Mouse (Mus musculus): Measurements from ENCODE around the gene Ssu72.

The Ssu72 gene

DNA sequence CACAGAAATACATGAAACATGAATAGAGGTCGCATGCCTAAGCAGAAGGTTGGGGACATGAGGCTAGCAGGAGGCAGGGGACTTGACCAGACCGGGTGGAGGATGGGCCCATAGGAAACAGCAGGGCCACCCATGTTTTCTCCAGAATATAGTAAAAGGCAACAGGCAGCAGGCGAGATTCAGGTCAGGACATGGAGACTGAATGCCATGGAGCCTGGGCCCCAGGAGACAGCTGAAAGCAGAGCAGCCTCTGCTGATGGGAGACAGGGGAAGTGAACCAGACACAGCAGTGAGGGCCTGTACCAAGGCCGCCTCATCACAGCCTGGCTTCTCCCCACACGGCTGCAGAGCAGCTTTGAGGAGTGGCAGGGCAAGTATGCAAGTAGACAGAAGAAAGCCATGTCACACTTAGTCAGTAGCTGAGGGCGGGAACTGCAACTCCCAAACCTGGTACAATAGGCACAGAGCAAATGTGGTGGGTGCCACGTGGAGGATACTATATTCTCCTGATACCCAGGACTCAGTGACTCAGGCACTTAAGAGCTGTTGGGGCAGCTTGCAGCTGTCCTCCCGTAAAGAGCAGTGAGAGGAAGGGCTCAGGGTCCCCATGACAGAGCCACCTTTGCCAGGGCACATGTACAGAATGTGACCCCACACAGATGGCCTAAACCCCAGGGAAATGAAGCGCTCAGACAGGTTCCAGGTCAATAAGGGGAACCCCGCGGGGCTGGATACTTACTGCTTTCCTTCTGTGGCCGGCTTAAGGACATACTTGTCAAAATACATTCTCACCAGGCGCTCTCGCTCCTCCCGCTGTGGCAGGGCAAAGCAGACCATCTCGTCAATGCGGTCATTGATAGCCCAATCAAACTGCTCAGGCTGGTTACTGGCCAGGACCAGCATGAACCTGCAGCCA lies 42.2 kb downstream of the Ssu72 start:
- no peak for DNase-seq (ENCODE audit: low read depth, low spot score)

DNA sequence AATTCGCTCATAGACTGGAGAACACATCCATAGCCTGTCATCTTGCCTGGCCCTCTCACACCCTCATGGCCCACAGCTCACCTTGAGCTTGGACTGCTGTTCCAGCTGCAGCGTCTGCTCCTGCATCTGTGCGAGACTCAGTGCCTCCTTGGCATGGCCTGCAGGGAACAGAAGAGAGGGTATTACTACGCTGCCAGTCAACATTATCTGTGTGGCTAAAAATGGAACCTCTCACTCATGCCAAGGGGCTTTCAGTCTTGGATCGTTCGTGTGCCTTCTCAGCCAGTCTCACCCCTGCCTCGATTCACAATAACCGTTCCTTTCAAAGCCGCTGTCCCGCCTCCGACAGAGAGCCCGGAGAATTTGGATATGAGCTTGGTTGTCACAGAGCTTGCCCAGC lies 52.4 kb downstream of the Ssu72 start:
- DNase-seq (ENCODE audit: low read depth, low spot score) = no peak

DNA sequence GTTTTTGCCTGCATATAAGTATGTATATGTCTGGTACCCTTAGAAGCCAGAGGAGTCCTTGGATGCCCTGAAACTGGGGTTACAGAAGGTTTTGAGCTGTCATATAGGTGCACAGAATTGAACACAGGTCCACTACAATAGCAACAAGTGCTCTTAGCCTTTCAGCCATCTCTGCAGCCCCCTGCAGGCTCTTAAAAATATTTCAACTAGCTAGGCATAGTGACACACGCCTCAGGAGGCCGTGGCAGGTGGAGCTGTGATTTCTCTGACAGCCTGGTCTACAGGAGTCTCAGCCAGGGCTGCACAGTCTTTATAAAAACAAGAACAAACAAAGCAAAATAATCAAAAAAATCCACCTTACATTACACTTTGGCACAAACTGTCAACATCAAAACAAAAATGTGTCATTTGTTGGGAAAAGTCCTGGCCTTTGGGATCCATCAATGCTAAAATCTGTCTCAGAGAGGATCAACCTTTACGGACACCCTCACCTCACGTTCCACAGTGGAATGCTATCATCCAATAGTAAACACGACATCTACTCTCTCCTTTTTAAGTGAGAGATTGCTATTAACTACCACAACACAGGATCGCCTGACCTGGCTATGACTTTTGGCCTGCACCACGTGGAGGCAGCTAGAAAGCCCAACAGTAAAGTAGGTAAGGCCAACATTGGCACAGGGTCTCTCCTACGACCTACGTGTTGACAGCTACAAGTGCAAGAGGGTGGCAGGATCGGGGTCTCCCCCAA lies 55.4 kb downstream of the Ssu72 start:
- no peak for DNase-seq (ENCODE audit: low read depth, low spot score)

DNA sequence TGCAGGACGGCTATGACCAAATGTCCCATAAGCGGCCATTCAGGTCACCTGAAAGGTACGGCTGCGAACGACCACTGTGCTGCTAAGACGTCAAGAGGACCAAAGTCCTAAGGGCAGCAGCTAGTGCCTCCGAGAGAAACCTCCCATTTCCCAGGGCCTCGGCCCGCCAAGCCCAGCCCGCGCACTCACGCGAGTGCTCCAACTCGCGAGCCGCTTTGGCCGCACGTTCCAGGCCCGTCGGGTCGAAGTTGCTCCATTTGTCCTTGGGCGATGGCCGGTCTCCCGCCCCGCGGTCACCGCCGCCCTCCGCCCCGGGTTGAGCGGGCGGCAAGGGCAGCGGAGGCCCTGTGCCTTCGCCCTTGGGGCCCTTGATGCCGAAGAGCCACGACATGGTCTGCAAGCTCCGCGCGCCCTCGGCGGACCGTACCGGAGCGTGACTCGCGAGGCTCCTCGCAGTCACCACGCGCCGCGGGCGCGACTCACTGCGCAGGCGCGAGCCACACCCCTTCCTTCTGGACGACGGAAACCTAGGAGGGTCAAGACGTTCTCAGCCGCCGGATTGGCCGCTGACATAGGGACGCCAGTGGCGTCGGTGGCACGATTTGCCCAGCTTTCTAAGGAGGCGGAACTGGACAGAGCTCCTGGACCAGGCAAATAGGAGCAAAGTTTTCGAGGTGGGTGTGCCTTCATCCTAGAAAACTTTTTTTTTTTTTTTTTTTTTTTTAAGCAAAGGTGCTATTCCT lies 56.2 kb downstream of the Ssu72 start, which contains the start of gene Atad3a:
Gene Atad3a (minus strand): TSS at position 481 of the 743 bp plus-strand sequence.
- peak; percentile 89 for DNase-seq (ENCODE audit: low read depth, low spot score)

DNA sequence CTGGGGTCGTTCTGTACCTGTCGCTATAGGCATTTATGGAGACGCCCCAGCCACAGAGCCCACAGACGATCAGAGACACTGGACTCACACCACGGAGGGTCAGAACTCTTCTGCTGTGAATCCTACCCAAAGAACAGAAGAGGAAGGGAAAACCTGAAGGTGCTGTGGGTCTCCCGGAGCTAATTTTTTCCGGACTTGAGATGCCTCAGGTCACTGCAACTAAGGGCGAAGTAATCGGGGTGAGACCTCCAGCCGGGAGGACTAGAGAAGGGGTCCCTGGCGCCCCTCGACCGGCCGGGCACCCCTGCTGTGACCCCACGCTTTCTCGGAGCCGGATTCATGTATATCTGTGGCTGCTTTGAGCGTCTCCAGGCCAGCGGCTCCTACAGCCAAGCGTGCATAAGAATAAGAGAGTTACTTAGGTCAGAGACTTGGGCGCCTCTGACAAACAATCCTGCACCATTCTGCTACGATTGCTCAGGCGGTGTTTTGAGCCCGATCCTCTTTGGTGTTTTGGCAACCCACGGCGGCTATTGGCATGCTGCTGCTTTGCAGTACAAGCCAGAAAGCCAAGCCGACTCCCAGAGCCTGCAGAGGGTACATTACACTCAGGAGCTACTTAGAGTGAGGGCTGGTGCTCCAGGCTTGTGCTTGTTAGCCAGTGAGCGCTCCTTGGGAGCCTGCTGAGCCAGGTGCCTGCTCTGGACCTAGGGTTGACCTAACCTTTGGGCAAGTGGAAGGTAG lies 56.9 kb downstream of the Ssu72 start:
- no peak for DNase-seq (ENCODE audit: low read depth, low spot score)

DNA sequence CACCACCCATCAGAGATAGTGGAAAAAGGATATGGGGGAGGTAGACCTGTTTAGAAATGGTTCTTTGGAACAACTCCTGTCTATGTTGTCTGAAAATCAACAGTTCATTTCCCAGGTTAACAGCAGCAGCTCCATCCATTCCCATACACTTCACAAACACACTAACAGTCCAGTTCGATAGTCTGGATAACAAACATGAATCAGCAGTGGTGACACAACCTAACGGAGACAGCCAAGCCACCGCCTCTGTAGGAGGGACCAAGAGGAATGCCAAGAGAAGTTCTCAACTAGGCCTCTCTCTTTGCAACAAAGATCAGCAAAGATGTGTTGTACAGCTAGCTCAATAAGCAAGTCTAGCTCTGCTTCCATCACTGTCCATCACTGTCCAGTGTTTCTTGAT lies 57.8 kb downstream of the Ssu72 start:
- DNase-seq (ENCODE audit: low read depth, low spot score) = no peak

DNA sequence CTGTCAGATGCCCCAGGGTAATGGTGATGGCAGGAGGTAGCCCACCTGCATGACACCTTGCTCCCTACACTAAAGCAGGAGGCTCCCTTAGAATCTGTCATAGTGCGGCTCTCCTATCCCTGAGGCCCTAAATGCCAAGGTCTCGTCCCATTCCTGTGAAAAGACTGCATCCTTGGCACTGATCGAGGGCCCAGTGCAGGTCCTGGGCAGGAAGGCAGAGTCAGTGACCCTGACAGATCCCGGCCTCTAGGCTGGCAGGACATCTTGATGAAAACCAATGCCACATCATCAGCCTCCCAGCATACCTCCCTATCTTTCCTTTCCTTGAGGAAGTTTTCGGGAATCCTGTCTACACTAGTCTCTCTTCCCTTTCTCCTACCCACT lies 64.9 kb downstream of the Ssu72 start:
- no peak for DNase-seq (ENCODE audit: low read depth, low spot score)

DNA sequence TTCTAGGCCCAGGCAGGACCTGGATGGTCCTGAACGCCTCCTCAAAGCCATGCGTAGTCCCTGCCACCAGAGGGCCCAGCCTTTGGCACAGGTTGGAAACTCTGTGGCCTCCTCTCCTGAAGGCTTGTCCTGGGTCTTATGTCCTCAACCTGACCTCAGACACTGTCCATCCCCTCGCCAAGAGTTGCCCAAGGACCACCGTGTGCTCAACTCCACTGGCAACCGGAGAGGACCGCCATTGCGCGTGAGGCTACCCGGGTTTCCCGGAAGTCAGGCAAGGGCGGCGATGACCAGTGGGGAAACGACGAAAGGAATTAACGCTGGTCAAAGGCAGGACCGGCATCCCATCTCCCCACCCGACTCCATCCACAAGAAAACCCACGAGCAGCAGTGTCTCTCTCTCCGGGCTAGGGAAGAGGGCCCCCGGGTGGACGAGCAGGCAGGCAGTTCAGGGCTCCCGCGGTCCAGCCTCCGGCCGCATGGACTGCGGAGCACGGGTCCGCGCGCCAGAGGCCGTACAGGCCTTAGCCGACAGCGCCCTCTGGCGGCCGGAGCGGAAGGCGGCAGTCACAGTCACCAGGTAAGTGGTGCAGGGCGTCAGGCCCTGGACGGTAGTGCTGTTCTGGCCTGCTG lies 65.4 kb downstream of the Ssu72 start:
- DNase-seq (ENCODE audit: low read depth, low spot score) = no peak

DNA sequence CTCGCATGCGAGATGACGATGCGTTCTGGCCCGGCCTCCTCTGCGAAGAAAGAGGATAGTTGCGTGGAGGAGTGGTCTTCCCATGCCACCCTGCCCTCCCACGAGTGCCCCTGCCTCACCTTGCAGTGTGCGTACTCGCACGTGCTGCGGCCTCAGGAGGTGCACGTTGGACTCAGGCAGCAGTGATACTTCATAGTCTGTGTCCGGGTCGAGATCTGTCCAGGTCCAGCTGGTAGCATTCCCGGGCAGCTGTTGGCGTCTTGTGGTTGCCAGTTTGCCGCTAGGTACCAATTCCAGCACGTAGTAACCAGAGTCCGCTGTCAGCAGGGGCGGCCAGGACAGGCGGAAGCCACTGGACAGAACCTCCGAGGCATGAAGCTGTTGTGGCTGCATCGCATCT lies 66.0 kb downstream of the Ssu72 start:
- no peak for DNase-seq (ENCODE audit: low read depth, low spot score)

DNA sequence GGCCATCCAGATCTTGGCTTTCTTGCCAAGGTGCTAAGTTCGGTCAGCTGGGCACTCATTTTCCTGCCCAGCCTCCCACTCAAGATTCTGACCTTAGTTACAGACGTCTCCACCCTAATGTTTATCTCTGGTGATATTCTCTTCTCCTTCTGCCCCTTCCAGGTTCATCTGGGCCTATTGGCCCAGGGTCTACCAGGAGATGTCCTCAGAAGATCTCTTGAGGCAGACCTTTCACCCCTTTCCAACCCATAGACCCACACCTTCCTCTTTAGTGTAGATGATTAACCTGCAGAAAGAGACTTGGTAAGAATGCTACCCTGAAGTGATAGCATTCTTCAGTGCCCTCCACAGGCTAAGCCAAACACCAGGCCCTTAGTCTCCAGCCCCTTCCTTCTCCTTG lies 67.1 kb downstream of the Ssu72 start:
- DNase-seq (ENCODE audit: low read depth, low spot score) = no peak

DNA sequence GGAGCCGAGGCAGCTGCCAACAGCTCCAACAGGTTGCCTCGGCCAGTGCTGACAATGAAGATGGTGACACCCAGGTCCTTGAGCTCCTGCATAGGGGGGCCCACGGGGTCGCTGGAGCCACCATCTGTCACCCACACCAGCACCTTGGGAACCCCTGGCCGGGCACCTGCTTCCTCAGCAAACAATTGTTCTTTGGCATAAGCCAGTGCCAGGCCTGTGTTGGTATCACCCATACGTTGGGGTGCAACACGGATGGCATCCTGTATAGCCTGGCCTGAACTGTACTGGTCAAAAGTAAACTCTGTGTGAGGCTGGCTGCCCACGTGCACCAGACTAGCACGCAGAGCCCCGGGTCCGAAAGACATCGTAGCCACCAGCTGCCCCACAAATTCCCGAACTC lies 68.2 kb downstream of the Ssu72 start:
- DNase-seq (ENCODE audit: low read depth, low spot score) = no peak

DNA sequence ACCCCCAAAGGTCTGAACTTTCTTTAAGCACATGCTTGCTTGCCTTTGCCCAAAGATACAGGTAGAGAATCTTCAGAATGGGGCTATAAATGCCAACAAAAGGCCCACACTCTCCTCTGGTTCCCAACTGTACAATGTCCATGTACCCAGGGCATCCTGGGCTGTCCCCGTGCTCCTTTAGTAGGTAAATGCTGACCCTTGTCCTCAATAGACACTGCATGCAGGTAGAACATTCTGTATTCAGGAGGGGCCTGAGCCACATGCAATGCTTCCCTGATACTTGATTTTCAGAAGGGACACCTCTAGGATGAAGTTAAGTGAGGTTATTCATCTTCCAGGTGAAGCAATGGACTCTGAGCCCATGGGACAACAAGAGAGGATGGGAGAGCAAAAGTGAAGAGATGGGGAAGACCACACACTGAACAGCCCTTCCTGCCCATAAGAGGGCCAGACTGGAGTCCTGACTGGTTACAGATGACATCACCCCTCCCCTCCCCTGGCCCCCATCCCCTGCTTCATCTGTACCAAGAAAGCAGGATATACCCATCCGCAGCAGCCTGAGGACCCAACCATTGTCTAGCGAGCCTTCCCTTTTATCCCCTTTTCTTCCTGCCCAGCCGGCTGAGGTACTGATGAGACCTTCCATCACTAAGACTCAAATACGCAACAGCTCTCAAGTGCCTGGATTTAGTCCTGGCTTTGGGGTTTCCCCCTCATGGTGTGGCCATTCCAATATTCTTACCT lies 68.9 kb downstream of the Ssu72 start:
- DNase-seq (ENCODE audit: low read depth, low spot score) = no peak

DNA sequence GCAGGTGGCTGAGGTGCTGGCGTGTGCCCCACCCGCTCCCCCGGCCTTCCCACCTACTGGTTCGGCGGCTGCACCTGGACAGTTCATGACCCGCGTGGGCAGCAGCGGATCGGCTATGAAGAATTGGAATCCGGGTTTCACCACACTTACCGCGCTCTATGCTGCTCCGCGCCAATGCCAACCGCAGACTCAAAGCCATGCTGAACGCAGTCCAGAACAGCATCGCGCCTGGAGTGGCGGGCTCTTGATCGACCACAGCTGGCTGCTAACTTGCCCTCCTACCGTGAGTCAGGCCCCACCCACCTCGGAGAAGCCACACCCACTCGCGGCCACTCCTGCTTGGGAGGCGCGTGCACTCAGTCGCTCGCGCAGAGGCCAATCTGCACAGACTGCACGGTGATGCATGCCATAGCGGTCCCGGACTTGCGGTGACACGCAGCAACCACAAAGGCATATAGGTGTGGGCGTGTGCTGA lies 69.7 kb downstream of the Ssu72 start, which contains the start of gene Vwa1:
Gene Vwa1 (minus strand): TSS at position 419 of the 475 bp plus-strand sequence.
- DNase-seq (ENCODE audit: low read depth, low spot score) = no peak

DNA sequence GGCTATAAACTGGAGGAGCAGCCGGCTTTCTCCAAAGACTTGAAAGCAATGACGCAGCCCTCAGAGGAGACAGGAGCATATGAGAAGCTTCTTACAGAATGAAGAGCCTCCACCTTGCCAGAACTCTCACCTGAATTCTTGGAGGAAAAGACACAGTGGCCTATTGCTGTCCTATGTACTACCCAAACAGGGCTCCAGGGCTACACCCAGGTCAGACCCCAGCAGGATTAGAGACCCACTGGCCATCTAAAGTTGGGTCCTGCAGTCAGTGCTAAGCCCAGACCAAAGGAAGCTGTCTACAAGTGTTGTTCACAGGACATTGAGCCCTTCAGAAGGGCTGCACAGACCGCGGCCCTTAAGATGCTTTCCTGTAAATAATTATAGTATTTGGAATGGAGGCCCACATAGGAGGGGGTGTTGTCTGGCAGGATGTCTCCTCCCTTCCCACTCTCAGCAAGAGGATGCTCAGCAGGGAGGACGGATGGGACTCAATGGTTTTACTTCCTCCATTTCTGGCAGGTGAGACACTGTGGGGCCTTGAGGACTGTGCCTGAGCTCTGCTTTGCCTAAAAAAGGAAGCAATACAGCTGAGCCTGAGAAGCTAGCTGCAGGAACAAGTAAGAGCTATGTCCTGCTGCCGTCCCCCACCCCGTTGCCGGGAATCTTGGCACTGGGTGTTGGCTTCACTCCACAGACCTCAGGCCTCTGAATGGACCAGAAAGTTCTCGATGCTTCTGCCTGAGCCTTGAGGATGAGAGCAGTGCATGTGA lies 70.6 kb downstream of the Ssu72 start:
- no peak for DNase-seq (ENCODE audit: low read depth, low spot score)

DNA sequence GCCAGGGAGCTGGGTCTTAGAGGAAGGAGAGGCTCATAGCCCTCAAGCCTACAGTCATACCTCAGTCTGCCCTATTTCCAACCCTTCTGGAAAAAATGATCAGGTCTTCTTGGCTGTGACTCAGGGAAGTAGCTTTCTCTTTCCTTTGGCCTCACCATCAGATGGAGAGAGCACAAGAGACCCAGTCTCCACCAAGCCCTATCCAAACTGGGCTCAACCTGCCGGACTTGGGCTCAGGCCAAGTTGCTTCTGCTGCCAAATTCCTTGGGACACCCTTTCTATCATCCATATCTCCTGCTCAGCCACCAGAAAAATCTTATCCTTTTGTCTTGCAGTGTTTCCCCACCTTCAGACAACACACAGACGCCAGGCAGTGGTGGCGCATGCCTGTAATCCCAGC lies 71.3 kb downstream of the Ssu72 start:
- no peak for DNase-seq (ENCODE audit: low read depth, low spot score)

DNA sequence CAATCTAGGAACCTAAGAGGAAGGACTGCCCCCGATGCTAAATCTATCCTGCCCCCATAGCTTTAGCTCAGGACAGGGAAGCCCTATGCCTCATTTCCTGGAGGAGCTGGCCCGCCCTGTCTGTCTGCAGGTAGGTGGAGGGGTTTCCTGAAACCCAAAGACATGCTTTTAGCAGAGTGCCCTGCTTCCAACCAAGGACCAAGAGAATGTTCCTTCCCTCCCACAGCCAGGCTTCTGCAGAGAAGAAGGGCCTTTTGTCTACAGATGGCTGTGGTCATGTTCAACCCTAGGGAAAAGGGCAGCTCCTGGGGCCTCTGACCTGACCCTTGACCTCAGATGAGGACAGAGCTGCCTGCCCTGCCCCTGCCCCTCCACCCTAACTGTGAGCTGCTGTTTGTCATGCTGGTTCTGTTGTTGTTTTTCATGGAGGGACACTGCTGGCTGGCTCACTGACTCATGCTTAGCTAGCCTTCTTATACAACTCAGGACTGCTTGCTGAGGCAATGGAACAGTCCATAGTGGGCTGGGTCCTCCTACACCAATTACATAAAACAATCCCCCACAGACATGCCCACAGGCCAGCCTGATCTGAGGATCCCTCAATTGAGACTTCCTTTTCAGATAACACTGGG lies 72.2 kb downstream of the Ssu72 start:
- no peak for DNase-seq (ENCODE audit: low read depth, low spot score)

DNA sequence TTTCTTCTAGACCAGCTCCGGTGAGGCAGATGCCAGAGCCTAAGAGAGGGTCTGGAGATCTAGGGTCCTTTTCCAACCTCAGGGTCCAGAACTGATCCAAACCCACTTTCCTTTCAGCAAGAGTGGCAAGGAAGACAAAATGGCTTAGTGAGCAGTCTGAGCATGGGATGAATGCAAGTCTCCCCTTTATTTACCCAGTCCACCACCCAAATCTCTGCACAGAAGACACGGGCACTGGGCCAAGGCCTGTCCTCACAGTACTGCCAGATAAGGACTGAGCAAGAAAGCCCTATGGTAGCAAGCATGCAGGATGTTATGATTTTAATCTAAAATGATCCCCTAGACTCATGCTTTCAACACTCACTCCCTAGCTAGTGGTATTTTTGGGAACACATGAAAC lies 73.2 kb downstream of the Ssu72 start:
- no peak for DNase-seq (ENCODE audit: low read depth, low spot score)

DNA sequence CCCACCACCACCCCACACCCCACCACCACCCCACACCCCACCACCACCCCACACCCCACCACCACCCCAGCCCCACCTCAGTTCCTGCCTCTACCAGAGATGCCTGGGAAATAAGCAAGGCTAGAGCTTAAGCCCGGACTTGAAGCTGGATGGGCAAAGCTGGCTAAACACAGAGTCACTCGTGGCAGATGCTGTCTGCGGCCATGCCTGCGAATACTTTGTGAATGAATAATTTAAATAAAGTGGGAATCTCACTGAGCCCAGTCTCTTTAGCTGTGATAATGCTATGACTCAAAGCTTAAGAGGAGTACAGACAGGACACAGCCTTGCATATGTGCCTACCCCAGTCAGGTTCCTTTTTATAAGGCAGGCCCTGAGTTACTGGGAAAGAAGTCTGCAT lies 74.9 kb downstream of the Ssu72 start:
- no peak for DNase-seq (ENCODE audit: low read depth, low spot score)

DNA sequence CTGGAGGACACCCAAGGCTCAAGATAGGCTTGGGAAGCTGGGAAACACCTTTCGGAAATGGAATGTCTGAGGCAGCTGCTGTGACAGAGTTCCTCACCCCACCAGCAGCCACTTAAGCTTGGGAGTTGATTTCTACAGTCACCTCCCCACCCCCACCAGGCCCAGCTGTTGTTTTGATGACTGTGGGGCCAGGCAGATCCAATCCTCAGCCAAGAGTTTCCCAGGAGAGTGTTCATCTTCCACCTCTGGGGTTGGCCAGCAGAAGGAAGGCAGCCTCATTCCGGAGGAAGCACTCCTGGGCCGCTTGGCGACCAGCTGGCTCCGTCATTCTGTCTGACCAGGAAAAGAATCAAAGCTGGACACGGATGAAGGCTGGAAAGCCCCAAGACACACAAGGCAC lies 76.3 kb downstream of the Ssu72 start:
- no peak for DNase-seq (ENCODE audit: low read depth, low spot score)
